Mouse (Mus musculus) lung, adult 2 months (tissue): ENCODE measurements around the gene Lipc. TPM values are rescaled to one million over a fixed set of nuclear protein-coding genes. Genes with fewer than 3 reads are reported as not detected.

Experiments used
- DNase-seq: peaks from one replicate; pipeline ENCODE4 v3.0.0; 2022
- H3K4me1 ChIP-seq: fragments of 200-500 bp; 2 replicates; pipeline ENCODE4 v1.6.1; 2011; ENCODE audit warnings: low read length; ENCODE audit not compliant: control insufficient read depth, insufficient read depth
- H3K4me3 ChIP-seq: fragments of 200-500 bp; replicated peaks from 2 replicates; pipeline ENCODE3; 2011; ENCODE audit warnings: low read depth, mild to moderate bottlenecking, control low read depth, low read length; ENCODE audit errors: extremely low read depth
- CTCF ChIP-seq: fragments of 200-500 bp; IDR thresholded peaks from 2 replicates; pipeline ENCODE4 v1.5.1; 2011; ENCODE audit warnings: mild to moderate bottlenecking, low read length, control low read depth; ENCODE audit not compliant: insufficient read depth
- POLR2A ChIP-seq: fragments of 200-500 bp; IDR thresholded peaks from 2 replicates; pipeline ENCODE4 v1.6.1; 2011; ENCODE audit warnings: low read depth, mild to moderate bottlenecking, control low read depth, low read length, borderline replicate concordance; ENCODE audit errors: extremely low read depth
- WGBS: fragments of 180-500 bp; shearing (Covaris S2); methylation state at CpG from one replicate; pipeline ENCODE4 v1.1.7; 2018; 5-methylcytosine and 5-hydroxymethylcytosine counted together
- polyA plus RNA-seq: library from polyadenylated mRNA; depleted of rRNA; stranded (reverse); fragments of >200 nt; gene quantifications from 2 replicates; pipeline ENCODE4 v1.2.3, GENCODE M21; 2012

The Lipc gene
- polyA plus RNA-seq, 1 experiment, result 0.25 TPM

GRCm38 (mm10) chr9:70902821-70903730 lies 49.0 kb downstream of the Lipc start:
- DNase-seq, result no peak

GRCm38 (mm10) chr9:70894201-70894600 lies 57.8 kb downstream of the Lipc start:
- TF ChIP-seq CTCF, result no peak
- TF ChIP-seq POLR2A, result no peak
- WGBS, result 95% methylated on average over 1 of the region's 1 CpGs
- H3K4me3 ChIP-seq, result no peak overlapping the region
- peaks cover 4% of the 10 kb centered on the region; the same call in 1 of the 2 replicates for H3K4me1 ChIP-seq
- DNase-seq, result no peak

More at GRCm38 (mm10) chr9:70902821-70903730, 49.0 kb downstream of the Lipc start:
- Histone ChIP-seq H3K4me1 (no peaks in the 10 kb centered on the region), H3K4me3 (no peak overlapping the region)
- TF ChIP-seq CTCF (no peak), POLR2A (no peak)
- 78% methylated on average over 11 of the region's 11 CpGs for WGBS

GRCm38 (mm10) chr9:70893526-70893925 lies 58.5 kb downstream of the Lipc start:
- DNase-seq, result no peak
- WGBS, result 47% methylated on average over 3 of the region's 3 CpGs
- TF ChIP-seq CTCF, result no peak
- no peak for TF ChIP-seq POLR2A
- Histone ChIP-seq H3K4me1 (peaks cover 4% of the 10 kb centered on the region; the same call in 1 of the 2 replicates), H3K4me3 (no peak overlapping the region)

- Histone ChIP-seq H3K4me1 (peaks cover 4% of the 10 kb centered on the region; the same call in 1 of the 2 replicates), H3K4me3 (no peak overlapping the region)
- no peak for TF ChIP-seq CTCF
- TF ChIP-seq POLR2A, result no peak
- 85% methylated on average over 5 of the region's 5 CpGs for WGBS
- no peak for DNase-seq
These were observed 59.4 kb downstream of the Lipc start for GRCm38 (mm10) chr9:70892627-70893026.

- no peak overlapping the region for H3K4me3 ChIP-seq
- TF ChIP-seq CTCF (no peak), POLR2A (no peak)
- WGBS, result 38% methylated on average over 8 of the region's 8 CpGs
- no peak for DNase-seq
- H3K4me1 ChIP-seq, result peaks cover 4% of the 10 kb centered on the region; the same call in 1 of the 2 replicates
These were observed 60.4 kb downstream of the Lipc start for GRCm38 (mm10) chr9:70891431-70892133.

- TF ChIP-seq POLR2A (no peak), CTCF (no peak)
- WGBS, result 87% methylated on average over 7 of the region's 7 CpGs
- Histone ChIP-seq H3K4me1 (peaks cover 4% of the 10 kb centered on the region; the same call in 1 of the 2 replicates), H3K4me3 (no peak overlapping the region)
- no peak for DNase-seq
These were observed 61.3 kb downstream of the Lipc start for GRCm38 (mm10) chr9:70890736-70891135.

GRCm38 (mm10) chr9:70888969-70889368 lies 63.1 kb downstream of the Lipc start:
- 69% methylated on average over 4 of the region's 4 CpGs for WGBS
- TF ChIP-seq POLR2A (no peak), CTCF (no peak)
- Histone ChIP-seq H3K4me3 (no peak overlapping the region), H3K4me1 (peaks cover 4% of the 10 kb centered on the region; the same call in 1 of the 2 replicates)
- DNase-seq, result no peak

- peaks cover 4% of the 10 kb centered on the region; the same call in 1 of the 2 replicates for H3K4me1 ChIP-seq
- no peak overlapping the region for H3K4me3 ChIP-seq
- 84% methylated on average over 2 of the region's 2 CpGs for WGBS
- DNase-seq, result no peak
- TF ChIP-seq CTCF (no peak), POLR2A (no peak)
These were observed 63.5 kb downstream of the Lipc start for GRCm38 (mm10) chr9:70888556-70888955.

- H3K4me1 ChIP-seq, result no peaks in the 10 kb centered on the region
- DNase-seq, result no peak
- 65% methylated on average over 5 of the region's 5 CpGs for WGBS
- H3K4me3 ChIP-seq, result no peak overlapping the region
- no peak for TF ChIP-seq CTCF
- no peak for TF ChIP-seq POLR2A
These were observed 70.0 kb downstream of the Lipc start for GRCm38 (mm10) chr9:70881982-70882381.
